9 mouse cellular contexts compared by ENCODE assay signal in genomic region chr7:141361510-141361909, GRCm38 (mm10). TPM values are rescaled to one million over a fixed set of nuclear protein-coding genes. Genes with fewer than 3 reads are reported as not detected.
DNase-seq lines count a peak whose midpoint lies in the region; ATAC-seq lines count a peak whose summit lies in the region.
"Had no signal": no experiment of that assay in that cellular context is flagged by ENCODE, and none has a peak within 500 bp of the region (broad histone marks: within the 10 kb centered on the region; RNA-seq: fewer than 3 reads in every experiment).

No protein-coding gene starts in this region.

- no peaks in the 10 kb centered on the region for H3K36me3 ChIP-seq in neural tube, embryonic 15.5 days
- H3K36me3 ChIP-seq in stomach, embryonic 14.5 days (ENCODE audit: control insufficient read depth, insufficient read depth, low read length): no peaks in the 10 kb centered on the region
- H3K36me3 ChIP-seq: hindbrain, embryonic 15.5 days had no signal

- H3K4me1 ChIP-seq in neural tube, embryonic 15.5 days: 0 out of 2 replicates have a peak, but pooled peaks cover 3% of the 10 kb centered on the region
- no peaks in the 10 kb centered on the region for H3K4me1 ChIP-seq in stomach, embryonic 14.5 days (ENCODE audit: control insufficient read depth, insufficient read depth, low read length)
- H3K4me1 ChIP-seq: hindbrain, embryonic 15.5 days had no signal

- no peak overlapping the region for H3K27ac ChIP-seq in neural tube, embryonic 15.5 days (replicated peaks)
- H3K27ac ChIP-seq in stomach, embryonic 14.5 days (ENCODE audit: low read length): no peak overlapping the region
- H3K27ac ChIP-seq: hindbrain, embryonic 15.5 days had no signal

- H3K9me3 ChIP-seq in neural tube, embryonic 15.5 days (replicated peaks): no peaks in the 10 kb centered on the region
- no peaks in the 10 kb centered on the region for H3K9me3 ChIP-seq in stomach, embryonic 14.5 days (ENCODE audit: control insufficient read depth, low read depth, low read length)
- H3K9me3 ChIP-seq: hindbrain, embryonic 15.5 days had no signal

- WGBS in neural tube, embryonic 15.5 days: 18% methylated on average over 24 of the region's 24 CpGs
- WGBS in stomach, embryonic 14.5 days: 18% methylated on average over 24 of the region's 24 CpGs

- H3K4me3 ChIP-seq in neural tube, embryonic 15.5 days (replicated peaks): no peak overlapping the region
- no peak overlapping the region for H3K4me3 ChIP-seq in stomach, embryonic 14.5 days (ENCODE audit: low read depth, low read length)
- H3K4me3 ChIP-seq: hindbrain, embryonic 15.5 days had no signal

- DNase-seq in neural tube, embryonic 10.5 days (ENCODE audit: extremely low spot score, low spot score): no peak
- peak; percentile 79 to 87 for DNase-seq in cerebellum, postnatal 25 days
- peak; percentile 52 to 71 for DNase-seq in kidney, postnatal 36 days
- no peak for DNase-seq in heart, postnatal 10 days
- DNase-seq in left cerebral cortex, adult 11 months (ENCODE audit: low spot score): no peak
- no peak for DNase-seq in left cerebral cortex, postnatal 14 days (ENCODE audit: low spot score in 2 of 2)

- peak overlapping the region; percentile 25; the same call in 1 of the 2 replicates for H3K4me2 ChIP-seq in neural tube, embryonic 15.5 days
- H3K4me2 ChIP-seq in stomach, embryonic 14.5 days (replicated peaks; ENCODE audit: low read depth, low read length): no peak overlapping the region
- H3K4me2 ChIP-seq: hindbrain, embryonic 15.5 days had no signal

- no peak overlapping the region for H3K9ac ChIP-seq in neural tube, embryonic 15.5 days (replicated peaks)
- no peak overlapping the region for H3K9ac ChIP-seq in stomach, embryonic 14.5 days (replicated peaks; ENCODE audit: low read depth, low read length)
- H3K9ac ChIP-seq: hindbrain, embryonic 15.5 days had no signal

- intact Hi-C loops in heart, postnatal 10 days (cut with DNase I): no loop called here
- intact Hi-C loops in left cerebral cortex, postnatal 14 days (cut with DNase I): loop anchor here (5.0 to 10.0 kb wide), 3 partner anchors 34 to 267 kb away; partner anchors contain the start of genes Deaf1, Irf7 and Tmem80

- H3K27me3 ChIP-seq in neural tube, embryonic 15.5 days (replicated peaks): peaks cover 40% of the 10 kb centered on the region
- no peaks in the 10 kb centered on the region for H3K27me3 ChIP-seq in stomach, embryonic 14.5 days (ENCODE audit: control insufficient read depth, insufficient read depth, low read length)

- ATAC-seq in neural tube, embryonic 15.5 days (ENCODE audit: low FRiP score): no peak
- peak; percentile 68; the same call in 1 of the 2 replicates for ATAC-seq in stomach, embryonic 14.5 days (ENCODE audit: insufficient number of reproducible peaks, insufficient read depth, low FRiP score, low read depth)

RNA-seq across cellular contexts. Expression of gene Eps8l2, which starts 22.8 kb away (rescaled TPM):
- polyA plus RNA-seq in neural tube, embryonic 15.5 days (2015; fragmentation: Nextera tagmentation; extraction: Ambion mirVana): 0.23 and 10.7 TPM in 2 replicates
- polyA plus RNA-seq in stomach, embryonic 14.5 days (2014; fragmentation: Nextera tagmentation; extraction: Ambion mirVana): 28.1 and 30.6 TPM in 2 replicates
- 1 to 10 TPM; 2.8 to 3.0 TPM for total RNA-seq in heart, postnatal 10 days (2021)
- total RNA-seq in left cerebral cortex, postnatal 14 days (2021): 1 to 10 TPM; 1.3 to 1.8 TPM

RNA-seq across cellular contexts. Expression of gene Taldo1, which starts 30.5 kb away (rescaled TPM):
- polyA plus RNA-seq in neural tube, embryonic 15.5 days (2015; fragmentation: Nextera tagmentation; extraction: Ambion mirVana): 269 and 298 TPM in 2 replicates
- 252 and 262 TPM in 2 replicates for polyA plus RNA-seq in stomach, embryonic 14.5 days (2014; fragmentation: Nextera tagmentation; extraction: Ambion mirVana)
- 100 to 1,000 TPM; 137 to 155 TPM for total RNA-seq in heart, postnatal 10 days (2021)
- 100 to 1,000 TPM; 102 to 119 TPM for total RNA-seq in left cerebral cortex, postnatal 14 days (2021)

RNA-seq across cellular contexts. Expression of gene Tmem80, which starts 34.0 kb away (rescaled TPM):
- polyA plus RNA-seq in neural tube, embryonic 15.5 days (2015; fragmentation: Nextera tagmentation; extraction: Ambion mirVana): 50.5 and 55.8 TPM in 2 replicates
- polyA plus RNA-seq in stomach, embryonic 14.5 days (2014; fragmentation: Nextera tagmentation; extraction: Ambion mirVana): 30.8 and 32.4 TPM in 2 replicates
- total RNA-seq in heart, postnatal 10 days (2021): 10 to 100 TPM; 13.5 to 14.7 TPM
- total RNA-seq in left cerebral cortex, postnatal 14 days (2021): 10 to 100 TPM; 23.6 to 30.6 TPM

RNA-seq across cellular contexts. Expression of gene Deaf1, which starts 34.0 kb away (rescaled TPM):
- 178 and 200 TPM in 2 replicates for polyA plus RNA-seq in neural tube, embryonic 15.5 days (2015; fragmentation: Nextera tagmentation; extraction: Ambion mirVana)
- 80.2 and 82.9 TPM in 2 replicates for polyA plus RNA-seq in stomach, embryonic 14.5 days (2014; fragmentation: Nextera tagmentation; extraction: Ambion mirVana)
- 10 to 100 TPM; 25.0 to 27.0 TPM for total RNA-seq in heart, postnatal 10 days (2021)
- total RNA-seq in left cerebral cortex, postnatal 14 days (2021): 100 to 1,000 TPM; 164 to 170 TPM

RNA-seq across cellular contexts. Expression of gene Gatd1, which starts 52.4 kb away (rescaled TPM):
- 49.3 and 50.4 TPM in 2 replicates for polyA plus RNA-seq in neural tube, embryonic 15.5 days (2015; fragmentation: Nextera tagmentation; extraction: Ambion mirVana)
- 57.8 and 61.4 TPM in 2 replicates for polyA plus RNA-seq in stomach, embryonic 14.5 days (2014; fragmentation: Nextera tagmentation; extraction: Ambion mirVana)
- 10 to 100 TPM; 12.2 to 15.0 TPM for total RNA-seq in heart, postnatal 10 days (2021)
- total RNA-seq in left cerebral cortex, postnatal 14 days (2021): 10 to 100 TPM; 36.0 to 42.6 TPM

Comparison
In these comparisons a context has a peak if more than half of its experiments do, and no peak if none do; other contexts are left out.
1. DNase-seq: peak in cerebellum, postnatal 25 days (2 of 2) and kidney, postnatal 36 days (2 of 2); none in neural tube, embryonic 10.5 days (single experiment), heart, postnatal 10 days (0 of 2), left cerebral cortex, adult 11 months (single experiment) and left cerebral cortex, postnatal 14 days (0 of 2).